Mouse (Mus musculus) spleen, adult 12 weeks (tissue): ENCODE results near the gene Gm49340.
"Not testable (repeated sequence)": the region's sequence is repeated elsewhere in the genome, so short reads cannot be mapped to it uniquely, and the experiment has no call there.

Experiments
- DNase-seq: peaks from one replicate; pipeline ENCODE4 v3.0.0; 2022; ENCODE audit warnings: low spot score

Gene Gm49340

GRCm38 (mm10) chr11:73329442-73329841, at the start of gene Gm49340, which contains the start of the genes Aspa and Spata22:
Gene Gm49340 (plus strand): TSS chr11:73329741.
Gene Aspa (minus strand): TSS chr11:73329596.
Gene Spata22 (plus strand): TSS chr11:73329741.
- no peak for DNase-seq

DNA sequence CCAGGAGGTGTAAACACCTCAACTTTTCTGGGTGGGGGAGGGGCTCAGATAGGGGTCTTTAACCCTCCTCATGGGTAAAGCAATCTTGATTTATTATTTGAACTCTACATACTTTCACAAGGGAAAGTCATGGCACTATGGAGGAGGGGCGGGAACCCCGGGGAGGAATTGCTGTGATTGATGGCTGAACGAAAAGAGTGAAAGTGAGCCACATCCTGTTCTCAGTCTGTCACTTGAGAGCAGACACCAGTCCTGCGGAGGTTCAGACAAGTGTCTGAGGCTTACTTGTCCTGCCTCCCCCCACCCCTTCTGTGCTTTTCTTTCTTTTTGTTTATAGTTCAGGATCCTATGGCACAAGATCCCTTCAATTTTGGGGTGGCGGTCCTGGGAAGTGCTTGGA, 48.8 kb upstream of the Gm49340 start:
- no peak for DNase-seq

GRCm38 (mm10) chr11:73281528-73282027, 48.0 kb upstream of the Gm49340 start:
- no peak for DNase-seq

GRCm38 (mm10) chr11:73283369-73283768, 46.2 kb upstream of the Gm49340 start:
- no peak for DNase-seq

DNA sequence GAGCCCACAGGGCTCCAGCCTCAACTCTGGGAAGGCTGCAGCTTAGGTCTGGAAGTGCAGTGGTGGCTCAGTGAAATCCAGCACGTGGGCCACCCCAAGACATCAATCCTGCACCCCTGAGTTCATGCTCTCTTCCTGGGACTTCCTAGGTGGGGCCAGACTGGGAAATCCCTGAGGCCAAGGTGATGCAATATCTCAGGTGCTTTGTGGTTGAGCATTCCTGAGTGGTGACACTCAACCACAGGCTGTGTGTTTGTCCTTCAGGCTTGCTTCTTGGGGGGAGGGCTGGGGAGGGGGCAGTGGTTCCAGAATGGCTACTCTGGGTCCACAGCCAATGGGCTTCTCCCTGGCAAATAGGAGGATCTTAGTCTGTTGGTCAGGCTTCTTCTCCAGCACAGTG, 45.6 kb upstream of the Gm49340 start:
- no peak for DNase-seq

DNA sequence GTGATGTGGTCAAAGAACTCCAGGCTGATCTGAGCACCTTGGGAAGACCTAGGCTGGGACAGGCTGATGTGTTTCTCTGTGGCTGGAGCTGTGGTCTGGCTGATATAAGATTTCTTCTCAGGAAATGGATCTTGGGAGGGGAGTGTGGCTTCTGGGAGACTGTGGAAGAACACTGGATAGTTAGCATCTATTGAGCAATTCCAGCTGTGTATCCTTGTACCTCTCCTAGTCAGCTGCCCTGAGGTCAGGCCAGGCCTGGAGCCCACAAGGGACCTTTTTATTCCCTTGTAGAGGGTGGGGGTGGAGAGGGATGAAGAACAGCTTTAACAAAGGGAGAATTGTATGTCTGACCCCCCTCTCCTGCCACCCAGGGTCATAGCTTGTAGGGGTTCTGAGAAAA, 45.2 kb upstream of the Gm49340 start:
- no peak for DNase-seq

DNA sequence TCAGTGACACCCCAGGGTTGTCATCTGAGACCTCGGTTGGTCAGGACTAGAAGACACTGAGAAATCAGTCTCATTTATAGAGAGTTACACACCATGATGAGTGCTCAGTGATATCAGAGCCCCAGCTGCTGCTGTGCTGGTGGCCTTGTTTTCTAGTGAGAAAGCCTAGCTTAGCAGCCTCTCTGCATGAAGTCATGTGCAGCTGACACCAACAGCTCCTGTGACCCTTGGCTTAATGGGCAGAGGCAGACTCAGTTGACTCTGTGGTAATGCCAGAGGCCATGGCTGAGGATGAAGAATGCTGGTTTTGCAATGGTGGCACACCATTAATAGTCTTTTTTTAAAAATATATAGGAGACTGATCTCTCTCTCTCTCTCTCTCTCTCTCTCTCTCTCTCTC, 39.9 kb upstream of the Gm49340 start:
- DNase-seq = no peak

DNA sequence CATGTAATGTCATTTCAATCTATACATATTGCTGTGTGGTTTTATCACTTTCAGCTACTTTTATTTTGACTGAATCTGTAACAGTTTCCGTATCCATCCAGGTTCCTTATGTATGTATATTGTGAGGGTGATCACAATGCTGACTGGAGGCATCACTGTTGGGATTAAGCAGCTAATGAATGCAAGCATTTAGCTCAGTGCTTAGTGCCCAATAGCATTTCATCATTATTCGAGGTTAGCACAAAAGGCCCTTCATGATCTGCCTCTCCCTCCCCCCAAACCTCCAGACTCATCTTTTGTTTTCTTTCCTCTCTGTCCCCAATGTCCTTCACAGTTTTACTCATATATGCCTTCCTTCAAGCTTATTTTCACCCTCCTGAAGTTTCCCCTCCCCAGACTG, 26.4 kb upstream of the Gm49340 start:
- DNase-seq = no peak

GRCm38 (mm10) chr11:73315961-73316360, 13.6 kb upstream of the Gm49340 start:
- DNase-seq = no peak

- not testable (repeated sequence) for DNase-seq
These were observed 11.0 kb upstream of the Gm49340 start for GRCm38 (mm10) chr11:73318581-73318980.

DNA sequence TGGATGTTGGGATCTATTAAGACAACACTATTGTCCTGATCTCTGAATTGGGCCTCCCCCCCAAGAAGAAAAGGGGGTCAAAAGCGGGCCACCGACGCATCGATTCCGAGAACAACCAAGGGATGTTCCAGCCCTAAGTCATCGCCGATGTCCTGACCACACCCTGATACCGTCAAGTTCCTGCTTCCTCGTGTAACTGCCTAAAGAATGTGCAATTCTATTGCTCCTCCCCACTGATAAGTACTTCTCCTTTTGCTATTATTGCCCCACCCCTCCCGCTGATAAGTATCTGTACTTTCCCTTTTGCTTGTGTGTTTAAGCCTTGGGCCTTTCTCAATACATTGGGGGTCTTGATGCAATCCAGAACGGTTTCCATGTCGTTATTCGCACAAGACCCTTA, 8.5 kb upstream of the Gm49340 start:
- not testable (repeated sequence) for DNase-seq

- no peak for DNase-seq
These were observed 5.4 kb upstream of the Gm49340 start for GRCm38 (mm10) chr11:73323906-73324830.

GRCm38 (mm10) chr11:73326485-73326886, 3.1 kb upstream of the Gm49340 start:
- no peak for DNase-seq

- DNase-seq = no peak
These were observed 2.2 kb upstream of the Gm49340 start for GRCm38 (mm10) chr11:73327361-73327760.

GRCm38 (mm10) chr11:73333357-73333756, 3.8 kb downstream of the Gm49340 start:
- no peak for DNase-seq

- no peak for DNase-seq
These were observed 7.4 kb downstream of the Gm49340 start for GRCm38 (mm10) chr11:73336919-73337318.

DNA sequence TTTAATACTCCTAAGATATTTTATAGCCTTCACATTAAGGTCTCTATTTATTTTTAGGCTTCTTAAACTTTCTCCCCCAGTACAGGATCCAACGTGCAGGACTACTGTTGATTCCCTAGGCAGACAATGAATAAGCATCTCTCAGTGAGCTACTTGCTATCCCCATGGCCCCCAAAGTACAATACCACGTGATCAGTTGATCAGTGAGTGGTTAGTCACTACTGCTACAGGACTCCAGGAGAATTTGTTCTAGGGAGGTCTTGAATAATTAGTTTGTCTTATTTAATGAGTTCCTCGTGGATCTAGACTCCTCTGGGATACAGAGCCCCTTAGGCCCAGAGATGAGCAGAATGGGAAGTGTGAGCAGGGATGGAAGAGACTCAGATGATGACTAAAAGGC, 20.9 kb downstream of the Gm49340 start, which contains the start of gene Olfr20:
TSS of gene Olfr20 (plus strand) at position 301 of the 400 bp plus-strand sequence.
- DNase-seq = no peak

DNA sequence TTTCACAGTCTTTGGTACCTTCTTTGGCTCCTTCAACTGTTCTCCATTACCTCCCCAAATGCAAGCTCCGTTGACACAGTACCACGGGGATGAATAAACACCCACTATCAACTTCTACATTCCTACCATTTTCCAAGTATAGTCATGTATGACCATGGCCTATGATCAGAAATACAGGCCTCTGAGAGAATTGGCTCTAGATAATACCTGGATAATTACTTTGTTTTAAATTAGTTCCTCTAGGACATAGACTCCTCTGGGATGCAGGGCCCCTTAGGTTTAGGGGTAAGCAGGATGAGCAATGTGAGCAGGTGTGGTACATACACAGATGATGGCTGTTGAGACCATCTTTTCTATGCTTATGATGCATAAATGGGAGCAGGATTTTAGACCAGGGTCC, 41.4 kb downstream of the Gm49340 start, which contains the start of gene Olfr376:
TSS of gene Olfr376 (plus strand) at position 301 of the 400 bp plus-strand sequence.
- no peak for DNase-seq

DNA sequence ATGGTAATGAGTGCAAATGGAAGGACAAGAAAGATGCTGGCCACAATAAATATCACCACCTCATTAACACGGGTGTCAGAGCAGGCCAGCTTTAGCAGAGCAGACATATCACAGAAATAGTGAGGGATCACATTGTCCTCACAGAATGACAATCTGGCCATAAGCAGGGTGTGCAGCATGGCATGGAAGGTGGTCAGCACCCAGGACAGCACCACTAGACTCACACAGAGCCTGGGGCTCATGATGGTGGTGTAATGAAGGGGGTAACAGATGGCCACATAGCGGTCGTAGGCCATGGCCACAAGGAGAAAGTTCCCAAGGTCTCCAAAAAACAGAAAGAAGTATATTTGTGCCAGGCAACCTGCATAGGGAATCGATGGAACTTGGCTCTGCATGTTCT, 65.8 kb downstream of the Gm49340 start:
- no peak for DNase-seq

DNA sequence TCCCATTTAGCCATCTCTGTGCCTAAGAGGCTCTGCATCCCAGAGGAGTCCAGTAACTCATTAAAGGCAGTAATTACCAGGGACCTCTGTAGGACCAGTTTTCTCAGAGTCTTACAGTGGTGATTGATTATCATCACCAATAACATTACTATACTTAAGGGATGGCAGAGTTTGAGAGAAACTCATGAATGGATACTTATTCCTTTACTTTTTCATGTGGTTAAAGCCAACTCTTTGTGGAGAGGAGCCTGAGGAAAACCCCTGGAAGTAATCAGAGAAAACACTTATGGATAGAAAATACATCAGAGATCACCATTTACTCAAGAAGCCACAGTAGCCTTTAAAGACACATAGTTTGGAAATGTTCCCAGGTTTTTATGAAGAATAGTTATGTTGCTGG, 70.0 kb downstream of the Gm49340 start, which contains the start of gene Olfr1:
TSS of gene Olfr1 (minus strand) at position 101 of the 400 bp plus-strand sequence.
- no peak for DNase-seq
